Mouse (Mus musculus) adrenal gland, adult 2 months (tissue): Measurements from ENCODE around the gene E2f6. TPM values are rescaled to one million over a fixed set of nuclear protein-coding genes. Genes with fewer than 3 reads are reported as not detected.

Source experiments
- DNase-seq: peaks from one replicate; pipeline ENCODE4 v3.0.0; 2021
- long read RNA-seq: library from polyadenylated mRNA; stranded (forward); transcript quantifications from one replicate; pipeline ENCODE4 v2.0.0, GENCODE M21; 2021
- polyA plus RNA-seq: library from polyadenylated mRNA; depleted of rRNA; stranded (reverse); fragments of >200 nt; gene quantifications from 2 replicates; pipeline ENCODE4 v1.2.3, GENCODE M21; 2012; rRNA removed
- total RNA-seq, 2 experiments: library from RNA; stranded (reverse); gene quantifications; 2 replicates each; pipeline ENCODE4 v1.2.3; 2021

Gene E2f6
- 10 to 100 TPM; 35.9 to 46.1 TPM for total RNA-seq
- polyA plus RNA-seq = 16.4 and 18.6 TPM in 2 replicates
- long read RNA-seq, transcript E2f6-204 (8 exons, 2,362 nt) = major isoform, 23 of 51 reads
- long read RNA-seq, transcript E2f6-201 (7 exons, 2,418 nt) = minor isoform, 16 of 51 reads
- long read RNA-seq, partial matches to known transcripts = 3 of 51 reads
- long read RNA-seq, other reads (novel, unspliced or antisense) = 5 of 51 reads

- peak; percentile 92 for DNase-seq
These were observed at the start of gene E2f6 for GRCm38 (mm10) chr12:16810525-16811431. TSS of gene E2f6 (plus strand) at chr12:16810963.

- no peak for DNase-seq
These were observed 49.3 kb upstream of the E2f6 start for GRCm38 (mm10) chr12:16761461-16761860.

GRCm38 (mm10) chr12:16763649-16764422, 46.9 kb upstream of the E2f6 start:
- DNase-seq = no peak

DNA sequence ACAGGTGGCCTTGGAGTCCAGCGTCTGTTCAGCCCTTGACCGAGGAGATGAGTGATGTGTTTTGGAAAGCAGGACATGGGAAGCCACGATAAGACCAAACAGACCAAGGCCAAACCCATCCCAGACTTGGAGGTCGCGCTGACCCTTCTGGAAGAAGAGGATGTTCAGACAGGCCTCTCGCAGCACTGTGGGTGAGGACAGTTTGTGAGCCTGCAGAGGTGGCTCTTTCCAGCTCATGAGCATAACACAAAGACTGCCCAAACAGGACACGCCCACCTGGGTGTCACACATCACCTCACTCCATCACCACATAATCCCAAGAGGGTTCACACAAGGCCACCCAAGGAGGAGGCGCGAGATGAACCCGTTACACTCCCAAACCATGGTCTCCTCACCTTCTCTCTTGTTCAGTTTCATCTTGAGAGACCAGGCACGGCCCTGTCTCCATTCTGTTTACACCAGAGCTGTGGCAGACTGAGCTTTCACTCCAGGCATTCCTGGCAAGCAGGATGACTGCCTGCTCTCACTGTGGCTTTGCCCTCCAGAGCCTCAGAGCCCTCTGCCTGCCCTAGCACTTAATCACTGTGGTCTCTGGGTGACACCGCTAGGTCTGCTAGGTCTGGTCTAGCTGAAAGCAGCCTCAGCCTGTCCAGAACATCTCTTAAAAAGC, 45.9 kb upstream of the E2f6 start:
- peak; percentile 88 for DNase-seq

DNA sequence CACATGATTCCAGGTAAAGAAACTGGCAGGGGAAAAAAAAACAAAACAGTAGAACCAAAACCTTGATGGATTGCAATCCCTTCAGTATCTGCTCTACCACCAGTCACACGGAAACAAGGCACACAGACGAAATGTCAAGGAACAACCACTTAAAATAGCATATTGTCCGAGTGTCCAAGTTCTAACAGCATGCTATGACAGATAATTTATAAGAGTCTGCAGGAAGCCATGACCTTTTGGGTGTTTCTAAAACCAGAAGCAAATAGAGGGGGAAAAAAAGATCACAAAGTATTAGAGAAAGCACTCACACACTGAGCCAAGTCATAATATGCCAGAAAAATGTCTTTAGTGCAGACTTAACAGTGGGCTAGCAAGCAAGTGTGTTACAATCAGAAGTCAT, 42.5 kb upstream of the E2f6 start:
- DNase-seq = peak; percentile 65

GRCm38 (mm10) chr12:16768711-16769110, 42.1 kb upstream of the E2f6 start:
- DNase-seq = no peak

GRCm38 (mm10) chr12:16769601-16770165, 41.1 kb upstream of the E2f6 start:
- DNase-seq = no peak

DNA sequence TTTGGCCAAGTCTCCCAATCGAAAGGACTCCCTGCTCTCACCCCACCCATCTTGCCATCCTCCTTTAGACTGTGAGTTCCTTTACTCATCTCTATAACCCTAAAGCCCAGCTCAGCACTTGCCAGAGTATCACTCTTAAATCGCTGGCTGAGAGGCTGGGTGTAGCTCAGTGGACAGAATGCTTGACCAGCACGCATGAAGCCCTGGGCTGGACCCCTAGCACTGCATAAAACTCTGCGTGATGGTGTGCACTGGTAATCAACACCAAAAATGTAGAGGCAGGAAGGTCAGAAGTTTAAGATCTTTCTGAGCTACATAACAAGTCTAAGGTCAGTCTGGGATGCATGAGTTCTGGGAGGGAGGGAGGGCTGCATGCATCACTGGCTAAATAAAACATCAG, 36.2 kb upstream of the E2f6 start:
- DNase-seq = no peak

DNA sequence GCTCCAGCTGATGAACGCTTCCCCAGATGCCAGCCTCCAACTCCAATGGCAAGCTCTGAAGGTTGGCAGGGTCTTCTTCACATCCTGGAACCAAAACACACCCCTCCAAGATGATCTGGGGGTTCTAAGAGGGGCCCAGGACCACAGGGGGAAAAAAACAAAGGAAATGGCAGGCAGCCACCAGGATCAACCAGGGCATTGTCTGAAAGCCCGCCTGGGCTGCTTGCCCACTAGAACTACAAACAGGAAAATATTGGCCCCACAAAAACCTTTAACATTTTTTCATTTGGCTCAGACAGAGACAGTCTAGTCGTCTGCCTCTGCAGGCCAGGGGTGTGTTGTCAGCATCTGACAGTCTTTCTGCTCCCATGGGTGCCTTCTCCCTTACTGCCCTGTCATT, 35.4 kb upstream of the E2f6 start:
- no peak for DNase-seq

- no peak for DNase-seq
These were observed 32.2 kb upstream of the E2f6 start for GRCm38 (mm10) chr12:16778523-16778922.

GRCm38 (mm10) chr12:16779165-16779564, 31.6 kb upstream of the E2f6 start:
- DNase-seq = no peak

DNA sequence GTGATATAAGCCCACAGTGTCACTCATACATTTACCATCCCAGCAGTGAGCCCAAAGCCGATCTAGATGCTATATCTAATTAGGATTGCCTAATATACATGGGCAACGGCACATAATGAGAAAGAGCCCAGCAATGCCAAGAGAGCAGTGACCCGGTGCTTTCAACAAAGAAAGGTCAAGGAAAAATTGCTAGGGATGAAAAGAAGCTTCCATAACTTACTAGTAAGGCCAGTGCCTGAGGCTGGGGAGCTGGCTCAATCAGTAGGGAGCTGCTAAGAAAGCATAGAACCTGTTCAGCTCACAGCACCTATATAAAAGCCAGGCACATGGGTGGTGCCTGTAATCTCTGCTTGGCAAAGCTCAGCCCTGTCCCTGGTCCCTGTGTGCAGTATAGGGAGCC, 30.4 kb upstream of the E2f6 start:
- no peak for DNase-seq

GRCm38 (mm10) chr12:16781034-16781746, 29.6 kb upstream of the E2f6 start:
- DNase-seq = no peak

DNA sequence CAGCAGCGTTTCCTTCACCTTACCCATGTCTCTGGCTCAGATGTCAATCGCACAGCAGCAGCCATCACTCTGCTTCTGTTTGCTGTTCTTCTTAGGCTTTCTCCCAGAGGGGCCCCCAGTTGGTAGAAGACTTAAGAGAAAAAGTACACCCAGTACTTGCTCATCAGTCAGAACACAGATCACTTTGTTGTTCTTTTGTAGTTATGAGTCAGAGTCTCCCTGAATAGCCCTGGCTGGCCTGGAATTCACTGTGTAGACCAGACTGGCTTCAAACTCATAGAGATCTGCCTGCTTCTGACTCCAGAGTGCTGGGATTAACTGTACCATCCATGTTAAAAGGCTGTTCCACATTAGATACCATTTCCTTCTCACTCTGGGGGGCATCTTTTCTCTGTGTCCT, 22.2 kb upstream of the E2f6 start:
- no peak for DNase-seq

GRCm38 (mm10) chr12:16789199-16789598, 21.6 kb upstream of the E2f6 start:
- DNase-seq = no peak

DNA sequence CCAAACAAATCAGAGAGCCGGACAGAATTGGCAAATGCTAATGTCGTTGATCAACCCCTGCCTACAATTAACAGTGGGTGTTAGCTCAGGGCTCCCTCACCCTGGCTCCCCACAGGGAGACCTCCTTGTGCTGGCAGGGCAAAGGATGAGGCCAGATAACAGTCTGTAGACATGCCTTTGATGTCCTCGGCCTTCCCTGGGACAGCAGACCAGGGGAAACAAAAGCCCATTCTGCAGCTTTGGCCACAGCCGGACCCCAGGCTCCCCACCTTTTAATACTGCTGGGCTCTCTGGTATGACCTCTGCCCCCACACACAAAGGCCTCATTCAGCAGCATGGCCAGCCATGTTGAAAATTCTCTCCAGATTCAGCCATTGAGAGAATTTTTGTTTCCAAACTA, 21.0 kb upstream of the E2f6 start:
- no peak for DNase-seq

DNA sequence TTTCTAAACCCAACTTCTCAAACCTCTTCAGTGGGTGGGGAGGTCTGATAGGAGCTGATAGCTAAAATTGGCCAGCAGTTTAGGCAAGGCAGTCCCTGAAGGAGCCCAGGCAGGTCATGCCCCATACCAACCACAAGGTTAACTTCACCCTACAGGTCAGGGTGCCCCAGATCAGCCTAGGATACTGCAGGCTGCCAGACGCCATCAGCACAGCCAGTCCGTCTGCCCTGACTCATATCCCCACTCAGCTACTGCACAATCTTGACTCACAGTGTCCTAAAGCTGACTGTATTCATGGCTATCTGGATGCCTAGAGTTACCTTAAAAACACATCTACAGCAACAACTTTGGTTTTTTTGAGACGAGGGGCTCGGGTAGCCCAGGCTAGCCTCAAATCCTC, 20.3 kb upstream of the E2f6 start:
- peak; percentile 74 for DNase-seq

- no peak for DNase-seq
These were observed 17.4 kb upstream of the E2f6 start for GRCm38 (mm10) chr12:16793371-16793770.

DNA sequence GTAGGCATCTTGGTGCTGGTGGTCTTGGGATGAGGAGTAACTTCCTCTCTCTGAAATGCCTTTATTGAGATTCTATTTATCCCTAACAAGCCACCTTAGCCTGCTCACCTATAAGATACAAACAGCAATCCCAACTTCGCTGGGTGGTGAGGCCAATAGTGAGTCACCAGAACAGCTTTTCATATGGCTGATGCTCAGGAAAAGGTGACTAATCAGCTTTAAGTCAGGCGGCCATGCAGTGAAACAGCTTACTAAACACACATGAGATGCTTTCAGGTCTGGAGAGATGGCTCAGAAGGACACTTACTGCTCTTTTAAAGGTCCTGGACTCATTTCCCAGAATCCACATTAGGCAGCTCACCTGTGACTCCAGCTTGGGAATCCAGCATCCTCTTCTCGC, 15.0 kb upstream of the E2f6 start:
- no peak for DNase-seq

- peak; percentile 33 for DNase-seq
These were observed 11.9 kb upstream of the E2f6 start for GRCm38 (mm10) chr12:16798894-16799293.

- no peak for DNase-seq
These were observed 10.9 kb upstream of the E2f6 start for GRCm38 (mm10) chr12:16799928-16800258.
